Mouse (Mus musculus) heart, embryonic 11.5 days (tissue): ENCODE measurements around the gene Hnrnpul1. TPM values are rescaled to one million over a fixed set of nuclear protein-coding genes. Genes with fewer than 3 reads are reported as not detected.

ENCODE experiments used
- ATAC-seq: fragments of 200-750 bp; cut with Nextera tagmentation; replicated peaks from 2 replicates; pipeline ENCODE4 v1.8.0; 2017; ENCODE audit warnings: moderate library complexity; ENCODE audit not compliant: insufficient number of reproducible peaks, low FRiP score, low TSS enrichment
- H3K27ac ChIP-seq: fragments of 300-500 bp; sonication (generic); 2 replicates; pipeline ENCODE4 v1.5.1; 2014; ENCODE audit warnings: mild to moderate bottlenecking, low read depth, low read length
- H3K27me3 ChIP-seq: fragments of 300-500 bp; sonication (generic); 2 replicates; pipeline ENCODE4 v1.6.1; 2014; ENCODE audit warnings: mild to moderate bottlenecking, low read length, mixed read lengths; ENCODE audit not compliant: control insufficient read depth, insufficient read depth
- H3K36me3 ChIP-seq: fragments of 300-500 bp; sonication (generic); 2 replicates; pipeline ENCODE4 v1.6.1; 2014; ENCODE audit warnings: mild to moderate bottlenecking, low read length, moderate library complexity, mixed read lengths; ENCODE audit not compliant: control insufficient read depth, insufficient read depth
- H3K4me1 ChIP-seq: fragments of 300-500 bp; sonication (generic); 2 replicates; pipeline ENCODE4 v1.6.1; 2014; ENCODE audit warnings: low read length; ENCODE audit not compliant: control insufficient read depth, insufficient read depth
- H3K4me2 ChIP-seq: fragments of 300-500 bp; sonication (generic); 2 replicates; pipeline ENCODE4 v1.6.1; 2014; ENCODE audit warnings: mild to moderate bottlenecking, moderate library complexity
- H3K4me3 ChIP-seq: fragments of 300-500 bp; sonication (generic); 2 replicates; pipeline ENCODE4 v1.5.1; 2014; ENCODE audit warnings: low read depth, low read length
- H3K9ac ChIP-seq: fragments of 300-500 bp; sonication (generic); 2 replicates; pipeline ENCODE4 v1.6.1; 2014; ENCODE audit warnings: mild to moderate bottlenecking, low read depth, low read length, moderate library complexity
- H3K9me3 ChIP-seq: fragments of 300-500 bp; sonication (generic); replicated peaks from 2 replicates; pipeline ENCODE4 v1.6.1; 2016; ENCODE audit warnings: low read length; ENCODE audit not compliant: control insufficient read depth
- WGBS: fragments of 180-500 bp; shearing (Covaris S2); extraction: QIAGEN DNeasy Blood & Tissue Kit; methylation state at CpG from one replicate; pipeline ENCODE4 v1.1.7; 2014; ENCODE audit not compliant: insufficient replicate concordance; 5-methylcytosine and 5-hydroxymethylcytosine counted together
- polyA plus RNA-seq: library from polyadenylated mRNA; unstranded; fragments of >200 nt; fragmentation: Nextera tagmentation; extraction: Ambion mirVana; gene quantifications from 2 replicates; pipeline ENCODE4 v1.2.1, GENCODE M21; 2014

Gene Hnrnpul1
- polyA plus RNA-seq, 1 experiment from 2014 or later = 53.3 TPM

DNA sequence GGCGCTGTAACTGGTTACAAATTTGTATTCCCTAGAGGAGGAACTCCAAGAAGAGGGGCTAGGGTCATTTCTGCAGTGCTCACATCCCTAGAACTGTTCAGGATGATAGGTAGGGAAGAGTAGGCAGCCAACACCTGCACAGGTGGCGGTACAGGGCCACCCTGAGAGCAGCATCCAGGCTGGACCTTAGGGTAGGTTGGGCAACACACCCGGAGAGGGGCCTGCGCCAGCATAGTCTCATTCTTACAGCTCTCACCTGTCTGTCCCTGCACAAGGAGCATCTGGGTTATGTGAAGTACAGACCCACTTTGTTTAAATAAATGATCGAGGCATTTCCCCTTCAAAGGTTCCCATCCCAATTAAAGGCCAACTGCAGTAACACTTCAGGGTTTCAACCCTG is 33.8 kb downstream of the Hnrnpul1 start:
- no peaks in the 10 kb centered on the region for H3K9me3 ChIP-seq
- no peak overlapping the region for H3K4me3 ChIP-seq
- H3K4me2 ChIP-seq = no peak overlapping the region
- peaks cover 13% of the 10 kb centered on the region for H3K4me1 ChIP-seq
- peaks cover 36% of the 10 kb centered on the region for H3K36me3 ChIP-seq
- no peak overlapping the region for H3K9ac ChIP-seq
- H3K27me3 ChIP-seq = no peaks in the 10 kb centered on the region
- no peak overlapping the region for H3K27ac ChIP-seq
- 92% methylated on average over 5 of the region's 5 CpGs for WGBS
- no peak for ATAC-seq

- H3K27me3 ChIP-seq = no peaks in the 10 kb centered on the region
- peaks cover 35% of the 10 kb centered on the region for H3K36me3 ChIP-seq
- H3K4me2 ChIP-seq = peak overlapping the region; percentile 88
- no peaks in the 10 kb centered on the region for H3K9me3 ChIP-seq
- peak overlapping the region; percentile 41; the same call in 1 of the 2 replicates for H3K27ac ChIP-seq
- no peak for ATAC-seq
- H3K9ac ChIP-seq = no peak overlapping the region; the same call in 1 of the 2 replicates
- H3K4me1 ChIP-seq = peaks cover 13% of the 10 kb centered on the region
- 61% methylated on average over 10 of the region's 10 CpGs for WGBS
- no peak overlapping the region for H3K4me3 ChIP-seq
Measured at GRCm38 (mm10) chr7:25719761-25720610, 34.6 kb downstream of the Hnrnpul1 start.

DNA sequence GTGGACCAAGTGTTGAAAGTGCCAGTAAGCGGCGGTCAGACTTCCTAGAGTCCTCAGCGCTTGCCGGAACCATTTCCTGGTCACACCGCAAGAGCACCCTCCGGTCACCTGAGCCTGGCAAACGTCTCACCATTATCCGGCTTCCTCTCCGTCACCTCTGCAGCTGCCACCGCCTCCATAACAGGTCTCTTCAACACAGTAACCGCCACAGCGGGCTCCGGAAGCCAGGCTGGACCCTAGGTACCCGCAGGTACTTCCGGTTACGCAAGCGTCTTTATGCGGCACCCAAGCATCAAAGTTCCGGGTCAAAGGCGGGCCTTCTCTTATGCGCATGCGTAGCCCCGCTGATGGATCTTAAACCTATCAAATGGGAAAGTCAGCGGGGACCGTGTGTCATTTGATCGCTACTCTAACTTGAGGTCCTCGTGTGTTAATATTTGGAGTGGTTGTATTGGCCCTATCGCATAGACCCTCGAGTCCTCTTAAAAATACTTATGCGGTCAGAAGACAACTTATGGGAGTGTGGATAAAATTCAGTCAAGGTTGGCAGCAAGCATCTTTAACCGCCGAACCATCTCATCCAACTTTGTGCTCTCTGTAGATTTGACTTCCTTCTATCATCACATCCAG is 35.7 kb downstream of the Hnrnpul1 start, which contains the start of gene Ccdc97:
Gene Ccdc97 (minus strand): TSS at position 301 of the 630 bp plus-strand sequence.
- peak within 1 kb of the TSS; percentile 76 for H3K4me3 ChIP-seq
- H3K36me3 ChIP-seq = peaks cover 35% of the 10 kb centered on the region
- peaks cover 13% of the 10 kb centered on the region for H3K4me1 ChIP-seq
- peak within 1 kb of the TSS; percentile 83 for H3K27ac ChIP-seq
- H3K9me3 ChIP-seq = no peaks in the 10 kb centered on the region
- H3K27me3 ChIP-seq = no peaks in the 10 kb centered on the region
- 4% methylated on average over 32 of the region's 32 CpGs for WGBS
- peak; percentile 60 for ATAC-seq
- peak within 1 kb of the TSS; percentile 84 for H3K9ac ChIP-seq
- peak within 1 kb of the TSS; percentile 88 for H3K4me2 ChIP-seq

- H3K4me1 ChIP-seq = peaks cover 16% of the 10 kb centered on the region
- peaks cover 35% of the 10 kb centered on the region for H3K36me3 ChIP-seq
- H3K9me3 ChIP-seq = no peaks in the 10 kb centered on the region
- H3K4me2 ChIP-seq = peak overlapping the region; percentile 7; the same call in 1 of the 2 replicates
- no peaks in the 10 kb centered on the region for H3K27me3 ChIP-seq
- no peak overlapping the region for H3K4me3 ChIP-seq
- H3K9ac ChIP-seq = no peak overlapping the region
- no peak for ATAC-seq
- 93% methylated on average over 3 of the region's 3 CpGs for WGBS
- no peak overlapping the region for H3K27ac ChIP-seq
Measured at GRCm38 (mm10) chr7:25717478-25717877, 37.1 kb downstream of the Hnrnpul1 start.

DNA sequence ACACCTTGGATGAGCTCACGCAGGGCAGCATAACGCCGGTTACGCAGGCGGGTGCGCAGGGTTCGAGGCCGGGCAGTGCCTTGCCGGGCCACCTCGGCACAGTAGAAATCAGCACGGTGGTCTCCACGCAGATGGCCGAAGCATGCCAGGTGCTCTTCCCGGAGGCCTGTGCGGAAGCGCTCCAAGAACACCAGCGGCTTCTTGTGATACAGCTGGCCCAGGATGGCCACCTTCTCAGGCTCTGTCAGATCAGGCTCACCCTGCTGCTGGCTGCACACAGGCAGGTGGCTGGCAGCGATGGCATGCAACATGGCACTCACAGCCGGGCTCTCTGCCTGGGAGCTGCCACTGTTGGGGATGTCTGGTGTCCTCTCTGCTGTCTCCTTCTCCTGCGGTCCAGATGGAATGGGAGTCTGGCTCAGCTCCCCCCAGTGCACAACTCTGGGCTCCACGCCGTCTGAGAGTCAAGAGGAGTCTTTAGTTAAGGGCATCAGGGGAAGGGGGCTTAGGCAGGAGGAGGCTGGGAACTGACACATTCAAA is 38.8 kb downstream of the Hnrnpul1 start:
- no peaks in the 10 kb centered on the region for H3K27me3 ChIP-seq
- no peaks in the 10 kb centered on the region for H3K9me3 ChIP-seq
- peaks cover 32% of the 10 kb centered on the region for H3K4me1 ChIP-seq
- H3K4me2 ChIP-seq = no peak overlapping the region
- no peak overlapping the region for H3K27ac ChIP-seq
- H3K36me3 ChIP-seq = peaks cover 31% of the 10 kb centered on the region
- H3K4me3 ChIP-seq = no peak overlapping the region
- H3K9ac ChIP-seq = no peak overlapping the region
- no peak for ATAC-seq
- 94% methylated on average over 22 of the region's 22 CpGs for WGBS

- no peak overlapping the region for H3K9ac ChIP-seq
Measured at GRCm38 (mm10) chr7:25714581-25714980, 40.0 kb downstream of the Hnrnpul1 start.

DNA sequence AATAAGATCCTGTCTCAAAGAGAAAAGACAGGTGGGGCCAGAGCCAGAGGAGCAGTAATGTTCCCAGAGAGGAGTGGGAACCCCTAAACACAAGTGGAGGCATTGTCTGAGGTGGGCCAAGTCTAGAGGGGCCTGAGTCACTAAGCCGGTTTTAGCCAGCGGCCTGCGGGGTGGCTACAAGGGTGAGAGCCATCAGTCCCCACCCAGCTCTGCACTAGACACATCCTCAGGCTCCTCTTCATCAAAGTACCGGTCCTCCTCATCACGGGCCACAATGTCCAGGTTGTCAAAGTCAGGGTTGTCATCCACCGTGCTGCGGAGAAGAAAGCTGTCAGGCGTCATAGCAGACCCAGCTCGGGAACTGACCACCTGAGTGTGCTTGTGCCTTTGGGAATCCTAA is 41.8 kb downstream of the Hnrnpul1 start:
- Histone ChIP-seq H3K27ac (0 out of 2 replicates have a peak overlapping the region, but pooled peaks have one; percentile 75), H3K9ac (peak overlapping the region; percentile 52; the same call in 1 of the 2 replicates), H3K4me1 (peaks cover 41% of the 10 kb centered on the region), H3K9me3 (no peaks in the 10 kb centered on the region), H3K4me2 (no peak overlapping the region), H3K27me3 (no peaks in the 10 kb centered on the region), H3K4me3 (no peak overlapping the region), H3K36me3 (peaks cover 31% of the 10 kb centered on the region)
- 85% methylated on average over 9 of the region's 9 CpGs for WGBS
- ATAC-seq = no peak

More at GRCm38 (mm10) chr7:25714581-25714980, 40.0 kb downstream of the Hnrnpul1 start:
- Histone ChIP-seq H3K27ac (no peak overlapping the region), H3K27me3 (no peaks in the 10 kb centered on the region), H3K4me2 (no peak overlapping the region), H3K4me3 (no peak overlapping the region), H3K9me3 (no peaks in the 10 kb centered on the region), H3K36me3 (peaks cover 31% of the 10 kb centered on the region), H3K4me1 (peaks cover 45% of the 10 kb centered on the region)
- 95% methylated on average over 8 of the region's 8 CpGs for WGBS
- ATAC-seq = no peak

DNA sequence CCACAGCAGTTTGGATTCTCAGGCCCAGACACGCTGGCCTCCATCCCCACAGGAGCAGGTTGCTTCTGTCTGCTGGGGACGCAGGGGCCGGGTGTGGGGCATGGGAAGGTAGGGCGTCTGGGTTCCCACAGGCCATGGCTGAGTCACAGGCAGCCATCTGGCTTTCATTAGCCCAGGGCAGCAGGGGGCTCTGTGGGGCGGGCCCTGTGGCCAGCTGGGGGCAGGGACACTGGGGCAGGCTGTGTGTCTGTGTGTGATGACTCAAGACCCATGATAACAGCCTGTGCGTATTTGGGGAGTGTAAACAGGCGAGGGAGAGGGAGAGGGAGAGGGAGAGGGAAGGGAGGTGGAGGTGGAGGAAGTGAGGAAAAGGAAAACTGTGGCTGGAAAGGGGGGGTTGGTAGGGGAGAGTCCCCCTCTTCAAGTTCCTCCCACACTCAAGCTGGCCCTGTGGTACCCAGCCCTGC is 42.8 kb downstream of the Hnrnpul1 start:
- H3K4me3 ChIP-seq = no peak overlapping the region
- ATAC-seq = peak; percentile 43
- peak overlapping the region; percentile 16; the same call in 1 of the 2 replicates for H3K4me2 ChIP-seq
- H3K9ac ChIP-seq = peak overlapping the region; percentile 52; the same call in 1 of the 2 replicates
- peaks cover 48% of the 10 kb centered on the region for H3K4me1 ChIP-seq
- H3K9me3 ChIP-seq = no peaks in the 10 kb centered on the region
- no peaks in the 10 kb centered on the region for H3K27me3 ChIP-seq
- WGBS = 5% methylated on average over 7 of the region's 7 CpGs
- peak overlapping the region; percentile 75 for H3K27ac ChIP-seq
- H3K36me3 ChIP-seq = peaks cover 31% of the 10 kb centered on the region
